ENCODE assay signal across 14 mouse cellular contexts in genomic region chr8:91443911-91444310, GRCm38 (mm10).
A peak's percentile ranks its signal among the peaks of the same experiment; 100 is the strongest.
DNase-seq lines count a peak whose midpoint lies in the region; ATAC-seq and TF ChIP-seq lines count a peak whose summit lies in the region.
"Had no signal": no experiment of that assay in that cellular context is flagged by ENCODE, and none has a peak within 500 bp of the region (broad histone marks: within the 10 kb centered on the region; RNA-seq: fewer than 3 reads in every experiment).

No protein-coding gene starts in this region.

- H3K9ac ChIP-seq in neural tube, embryonic 15.5 days (replicated peaks), result no peak overlapping the region
- H3K9ac ChIP-seq in embryonic facial prominence, embryonic 11.5 days (replicated peaks; ENCODE audit: low read length), result no peak overlapping the region
- H3K9ac ChIP-seq in kidney, postnatal 0 days (ENCODE audit: low read depth, low read length), result no peak overlapping the region
- H3K9ac ChIP-seq: liver, embryonic 12.5 days had no signal

- 79% methylated on average over 4 of the region's 4 CpGs for WGBS in neural tube, embryonic 15.5 days
- 42% methylated on average over 4 of the region's 4 CpGs for WGBS in embryonic facial prominence, embryonic 11.5 days
- 61% methylated on average over 4 of the region's 4 CpGs for WGBS in kidney, postnatal 0 days

- no peak for ATAC-seq in neural tube, embryonic 15.5 days (ENCODE audit: low FRiP score)
- ATAC-seq in embryonic facial prominence, embryonic 11.5 days (replicated peaks; ENCODE audit: insufficient number of reproducible peaks, low FRiP score, low TSS enrichment, low read depth), result no peak; the same call in 1 of the 2 replicates
- ATAC-seq in kidney, postnatal 0 days (replicated peaks; ENCODE audit: low FRiP score, low read depth), result peak; percentile 73; the same call in 1 of the 2 replicates
- ATAC-seq in CD4-positive, CD25-positive, alpha-beta regulatory T cell, adult 4 months, result no peak
- ATAC-seq: inflammation-experienced regulatory T-cells, adult 6 months; liver, embryonic 12.5 days; lung, postnatal 0 days had no signal

- no peaks in the 10 kb centered on the region for H3K27me3 ChIP-seq in neural tube, embryonic 15.5 days (replicated peaks)
- no peaks in the 10 kb centered on the region for H3K27me3 ChIP-seq in embryonic facial prominence, embryonic 11.5 days (ENCODE audit: control insufficient read depth, insufficient read depth, low read length)
- no peaks in the 10 kb centered on the region for H3K27me3 ChIP-seq in kidney, postnatal 0 days (ENCODE audit: insufficient read depth, low read length)
- H3K27me3 ChIP-seq: liver, embryonic 12.5 days; megakaryocyte, embryonic 14.5 days had no signal

- no peak overlapping the region for H3K4me2 ChIP-seq in neural tube, embryonic 15.5 days
- H3K4me2 ChIP-seq in embryonic facial prominence, embryonic 11.5 days (ENCODE audit: low read depth, low read length), result no peak overlapping the region
- H3K4me2 ChIP-seq in kidney, postnatal 0 days (ENCODE audit: low read length), result no peak overlapping the region
- H3K4me2 ChIP-seq: liver, embryonic 12.5 days had no signal

- peak; percentile 28; the same call in 1 of the 2 replicates for TF ChIP-seq CTCF in kidney, postnatal 0 days (IDR thresholded peaks at IDR 0.05; ENCODE audit: low read depth)

- no peaks in the 10 kb centered on the region for H3K9me3 ChIP-seq in neural tube, embryonic 15.5 days (replicated peaks)
- H3K9me3 ChIP-seq in embryonic facial prominence, embryonic 11.5 days (replicated peaks; ENCODE audit: control insufficient read depth, low read length), result no peaks in the 10 kb centered on the region
- no peaks in the 10 kb centered on the region for H3K9me3 ChIP-seq in kidney, postnatal 0 days (replicated peaks; ENCODE audit: low read length)
- H3K9me3 ChIP-seq: liver, embryonic 12.5 days had no signal

- DNase-seq in neural tube, embryonic 10.5 days (ENCODE audit: extremely low spot score, low spot score), result peak; percentile 23
- DNase-seq in embryonic facial prominence, embryonic 11.5 days (ENCODE audit: low spot score), result peak; percentile 79
- DNase-seq in kidney, postnatal 0 days (ENCODE audit: low spot score), result peak; percentile 65
- DNase-seq in cerebellum, adult 9-11 months, result no peak
- DNase-seq in adrenal gland, adult 8-10 months, result no peak
- no peak for DNase-seq in heart, postnatal 25 days (ENCODE audit: low spot score)
- DNase-seq: adrenal gland, adult 2 months; cerebellum, adult 2 months had no signal

- H3K27ac ChIP-seq in neural tube, embryonic 15.5 days (replicated peaks), result no peak overlapping the region
- H3K27ac ChIP-seq in embryonic facial prominence, embryonic 11.5 days (replicated peaks; ENCODE audit: low read depth, low read length), result no peak overlapping the region
- no peak overlapping the region for H3K27ac ChIP-seq in kidney, postnatal 0 days
- H3K27ac ChIP-seq: liver, embryonic 12.5 days had no signal

- intact Hi-C loops in heart, postnatal 25 days (cut with DNase I), result no loop called here

- no peaks in the 10 kb centered on the region for H3K36me3 ChIP-seq in neural tube, embryonic 15.5 days
- no peaks in the 10 kb centered on the region; the same call in 1 of the 2 replicates for H3K36me3 ChIP-seq in embryonic facial prominence, embryonic 11.5 days (replicated peaks; ENCODE audit: control insufficient read depth, insufficient read depth, low read depth, low read length)
- 0 out of 2 replicates have a peak, but pooled peaks cover 3% of the 10 kb centered on the region for H3K36me3 ChIP-seq in kidney, postnatal 0 days (ENCODE audit: insufficient read depth, low read length)

- no peak overlapping the region for H3K4me3 ChIP-seq in neural tube, embryonic 15.5 days (replicated peaks)
- no peak overlapping the region for H3K4me3 ChIP-seq in embryonic facial prominence, embryonic 11.5 days (ENCODE audit: low read depth, low read length)
- no peak overlapping the region for H3K4me3 ChIP-seq in kidney, postnatal 0 days (replicated peaks; ENCODE audit: low read depth, low read length)
- H3K4me3 ChIP-seq: liver, embryonic 12.5 days; megakaryocyte, embryonic 14.5 days had no signal

- H3K4me1 ChIP-seq in neural tube, embryonic 15.5 days, result peaks cover 18% of the 10 kb centered on the region
- peaks cover 7% of the 10 kb centered on the region for H3K4me1 ChIP-seq in embryonic facial prominence, embryonic 11.5 days (ENCODE audit: control insufficient read depth, insufficient read depth, low read length)
- H3K4me1 ChIP-seq in kidney, postnatal 0 days (replicated peaks; ENCODE audit: insufficient read depth, low read length), result peaks cover 24% of the 10 kb centered on the region; the same call in 1 of the 2 replicates
- H3K4me1 ChIP-seq: liver, embryonic 12.5 days had no signal

Comparison
In these comparisons a context has a peak if more than half of its experiments do, and no peak if none do; other contexts are left out.
1. DNase-seq: peak in neural tube, embryonic 10.5 days (single experiment), embryonic facial prominence, embryonic 11.5 days (single experiment) and kidney, postnatal 0 days (single experiment); none in cerebellum, adult 9-11 months (single experiment), adrenal gland, adult 8-10 months (single experiment) and heart, postnatal 25 days (single experiment).